Mouse (Mus musculus) right cerebral cortex, adult 2 months (tissue): ENCODE data around the gene Rapgef5.
"Not testable (repeated sequence)": the region's sequence is repeated elsewhere in the genome, so short reads cannot be mapped to it uniquely, and the experiment has no call there.

Experiments used
- DNase-seq, 2 experiments: peaks; one replicate each; pipeline ENCODE4 v3.0.0; 2021 to 2022; ENCODE audit warnings: low spot score in 2 of 2

Gene Rapgef5

DNA sequence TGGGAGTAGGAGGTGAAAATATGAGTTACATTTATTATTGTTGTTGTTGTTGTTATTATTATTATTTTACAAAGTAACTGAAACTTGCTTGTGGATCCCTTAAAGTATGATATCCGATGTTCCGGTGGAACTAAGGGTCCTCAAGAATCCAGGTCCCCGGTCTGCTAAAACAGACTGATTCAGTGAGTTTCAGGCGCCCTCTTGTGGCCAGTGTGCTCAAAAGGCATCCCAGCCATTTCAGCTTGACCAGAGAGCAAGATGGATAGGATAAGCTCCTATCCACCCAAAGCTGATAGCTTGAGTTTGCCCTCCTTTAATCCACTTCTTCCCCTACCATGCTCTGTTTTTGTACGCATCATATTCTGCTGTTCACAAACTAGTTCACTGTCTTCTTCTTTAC lies 252.8 kb downstream of the Rapgef5 start:
- DNase-seq, result peak; percentile 84 to 86

DNA sequence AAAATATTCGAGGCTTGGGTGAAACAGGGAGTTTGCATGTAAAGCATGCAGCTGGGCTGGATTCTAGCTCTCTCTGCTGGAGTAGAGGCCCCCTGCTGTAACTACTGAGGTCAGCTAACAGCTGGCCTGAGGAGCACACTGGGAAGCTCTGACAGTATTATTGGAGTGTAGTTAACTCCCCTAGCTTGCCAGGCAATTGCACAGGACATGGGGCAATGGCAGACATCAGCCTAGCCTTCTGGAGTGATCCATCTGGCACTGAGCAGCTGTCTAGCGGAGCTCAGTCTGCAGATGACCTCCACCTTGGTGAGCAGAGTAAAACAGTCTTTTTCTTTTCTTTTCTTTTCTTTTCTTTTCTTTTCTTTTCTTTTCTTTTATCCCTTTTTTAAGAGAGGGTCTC lies 253.9 kb downstream of the Rapgef5 start:
- DNase-seq, result no peak

DNA sequence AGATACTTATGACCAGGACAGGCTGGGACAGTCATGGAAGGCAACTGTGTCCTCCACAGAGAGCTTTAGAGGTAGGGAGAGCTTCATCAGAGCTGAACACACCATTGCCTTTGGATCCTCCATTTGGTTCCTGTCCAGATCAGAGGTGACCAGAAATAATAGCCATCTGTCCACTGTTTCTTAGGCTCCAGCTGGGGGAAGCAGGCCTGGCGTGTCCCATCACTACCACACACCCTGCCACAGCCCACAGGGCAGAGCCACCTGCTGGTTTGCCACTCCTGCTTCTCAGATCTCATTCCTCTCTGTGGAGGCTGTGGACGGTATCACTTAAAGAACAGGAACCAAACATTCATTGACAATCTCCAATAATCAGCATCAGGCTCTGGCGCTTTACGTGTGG lies 254.9 kb downstream of the Rapgef5 start:
- no peak for DNase-seq

DNA sequence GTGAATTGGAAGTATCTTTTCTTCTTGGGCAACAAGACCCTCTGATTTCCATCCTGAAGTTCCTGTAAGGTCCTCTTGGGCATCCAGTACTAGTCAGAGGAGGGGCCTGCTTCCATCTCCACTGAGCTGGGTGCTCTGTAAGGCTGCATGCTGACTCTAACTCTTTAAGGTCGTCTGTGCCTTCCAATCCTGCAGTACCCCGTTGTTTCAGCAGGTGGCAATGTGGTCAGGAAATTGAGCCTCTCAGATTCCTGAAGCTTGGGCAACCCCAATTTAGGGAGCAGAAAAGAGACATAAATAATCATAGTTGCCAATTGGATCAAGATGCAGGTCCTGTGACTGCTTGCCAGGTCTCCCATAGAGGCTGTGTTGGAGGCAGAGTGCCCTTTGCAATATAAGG lies 256.4 kb downstream of the Rapgef5 start:
- DNase-seq, result peak; percentile 84 to 86

DNA sequence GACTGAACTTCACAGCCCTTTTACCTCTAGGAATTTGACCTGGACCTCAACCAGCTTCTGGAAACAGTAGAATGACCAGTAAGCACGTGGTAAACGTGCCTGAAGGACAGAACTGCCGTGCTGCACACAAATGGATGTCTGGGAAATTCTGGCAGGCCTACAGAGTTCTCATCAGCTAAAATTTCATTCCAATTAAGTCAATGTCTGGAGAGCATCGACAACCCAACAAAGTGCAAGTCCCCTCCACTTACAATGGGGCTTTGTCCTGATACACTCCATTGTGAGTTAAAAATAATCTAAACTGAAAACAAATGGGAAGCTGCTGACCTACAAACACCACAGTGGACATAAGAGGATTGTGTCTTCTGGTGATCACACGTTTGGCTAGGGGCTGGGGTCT lies 260.6 kb downstream of the Rapgef5 start:
- DNase-seq, result no peak

DNA sequence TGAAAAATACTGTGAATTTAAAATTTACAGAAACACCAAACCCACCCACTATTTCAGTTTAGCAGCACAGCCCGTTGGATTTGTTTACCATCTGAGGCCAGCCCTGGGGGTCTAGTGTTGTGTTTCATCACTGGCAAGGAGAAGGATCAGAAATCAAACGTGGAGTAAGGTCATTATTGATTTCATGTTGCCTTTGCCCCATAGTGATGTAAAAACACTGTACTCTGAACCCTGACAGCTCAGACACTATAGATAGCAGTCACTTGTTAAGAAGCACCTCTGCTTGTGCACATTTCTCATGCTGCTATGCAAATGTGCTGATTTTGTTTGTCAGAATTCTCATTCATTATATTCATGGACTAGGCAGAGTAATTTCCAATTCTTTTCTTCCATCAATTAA lies 265.1 kb downstream of the Rapgef5 start:
- DNase-seq, result no peak

DNA sequence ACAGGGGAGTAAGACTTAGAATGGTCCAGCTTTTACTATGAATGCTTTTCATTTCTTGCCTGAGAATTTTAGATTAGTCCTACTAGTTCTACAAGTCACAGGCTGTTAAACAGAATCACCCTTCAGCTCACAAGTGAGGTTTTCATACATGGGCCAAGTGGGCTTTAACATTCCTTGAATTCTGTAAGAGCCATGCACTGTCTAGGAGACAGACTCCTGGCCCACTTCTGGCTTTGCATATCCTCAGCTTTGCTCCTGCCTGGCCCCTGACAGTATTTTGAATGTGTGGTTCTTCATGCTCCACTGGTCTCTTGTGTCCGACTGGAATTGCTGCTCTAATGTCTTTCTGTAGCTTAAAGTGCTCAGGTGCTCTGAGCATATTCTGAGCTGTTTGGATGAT lies 267.1 kb downstream of the Rapgef5 start:
- DNase-seq, result no peak

DNA sequence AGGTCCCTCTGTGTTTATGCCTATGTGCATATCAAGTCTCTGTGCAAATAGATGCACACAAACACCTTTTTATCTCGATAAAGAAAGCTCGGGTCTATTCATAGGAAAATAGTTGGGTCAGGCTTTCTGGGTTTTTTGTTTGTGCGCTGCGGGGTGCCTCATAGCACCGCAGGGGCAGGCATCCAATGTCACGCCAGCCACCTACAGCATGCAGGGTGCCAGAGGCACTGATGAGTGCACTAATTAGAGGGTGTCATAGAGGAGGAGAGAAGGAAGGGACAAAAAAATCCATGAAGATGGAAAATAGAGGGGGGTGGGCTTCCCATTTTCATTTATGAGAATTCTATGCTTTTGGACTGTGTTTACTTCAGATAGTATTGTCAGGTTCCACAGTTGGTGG lies 270.3 kb downstream of the Rapgef5 start:
- DNase-seq, result no peak

DNA sequence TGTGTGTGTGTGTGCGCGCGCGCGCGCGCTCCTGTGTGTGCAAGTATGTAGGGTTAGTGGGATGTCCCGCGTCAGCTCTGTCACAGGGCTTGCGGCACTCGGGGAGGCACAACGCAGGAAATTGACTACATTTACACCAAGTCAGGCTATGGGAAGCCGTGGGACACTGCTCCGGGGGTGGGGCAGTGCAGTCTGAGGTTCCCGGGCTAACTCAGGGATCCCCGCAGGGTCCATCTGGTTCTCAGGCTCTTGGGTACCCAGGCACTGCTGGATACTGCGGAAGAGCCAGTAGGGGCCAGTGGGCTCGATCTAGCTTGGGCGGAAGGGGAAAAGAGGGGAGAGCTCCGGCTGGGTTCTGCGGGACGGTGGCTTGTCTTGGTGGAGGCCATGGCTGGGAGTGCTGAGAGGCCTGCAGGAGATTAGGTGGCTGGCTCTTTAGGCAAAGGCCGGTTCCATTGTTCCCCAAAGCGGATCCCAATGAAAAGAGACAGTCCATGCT lies 272.3 kb downstream of the Rapgef5 start:
- DNase-seq, result no peak

DNA sequence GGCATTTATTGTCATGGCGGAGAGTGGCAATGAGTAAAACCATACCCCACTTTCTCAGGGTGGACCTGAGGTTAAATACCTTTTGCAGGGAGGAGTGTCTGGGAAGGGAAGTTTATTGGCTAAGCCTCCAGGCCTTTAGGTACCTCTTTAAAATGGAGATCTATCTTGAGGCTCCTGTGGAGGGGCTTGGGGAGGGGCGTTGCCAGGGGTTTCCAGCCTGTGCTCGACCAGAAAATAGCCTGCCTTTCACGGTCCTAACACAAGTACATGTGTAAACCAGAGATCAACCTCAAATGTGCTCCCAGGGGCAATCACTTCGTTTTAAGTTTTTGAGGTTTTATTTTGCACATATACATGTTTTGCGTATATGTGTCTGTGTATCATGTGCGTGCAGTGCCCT lies 272.7 kb downstream of the Rapgef5 start:
- DNase-seq, result no peak

DNA sequence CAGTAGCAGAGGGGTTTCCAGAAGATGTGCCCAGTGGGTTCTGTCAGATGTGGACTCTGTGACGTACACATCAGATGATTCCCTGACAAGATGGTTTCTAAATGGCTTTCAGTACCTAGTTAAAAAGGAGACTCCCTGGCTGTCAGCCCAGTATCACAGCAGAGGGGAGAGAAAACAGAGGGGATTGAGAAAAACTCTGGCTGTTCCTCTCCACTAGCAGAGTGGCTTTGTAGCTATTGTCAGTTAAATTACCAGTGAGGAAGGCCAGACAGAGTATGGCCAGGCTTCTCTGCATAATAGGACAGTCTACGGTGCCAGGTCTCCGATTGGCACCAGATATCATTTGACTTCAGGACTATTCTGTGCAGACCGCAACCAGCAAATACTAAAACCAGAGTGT lies 279.0 kb downstream of the Rapgef5 start:
- DNase-seq, result no peak

DNA sequence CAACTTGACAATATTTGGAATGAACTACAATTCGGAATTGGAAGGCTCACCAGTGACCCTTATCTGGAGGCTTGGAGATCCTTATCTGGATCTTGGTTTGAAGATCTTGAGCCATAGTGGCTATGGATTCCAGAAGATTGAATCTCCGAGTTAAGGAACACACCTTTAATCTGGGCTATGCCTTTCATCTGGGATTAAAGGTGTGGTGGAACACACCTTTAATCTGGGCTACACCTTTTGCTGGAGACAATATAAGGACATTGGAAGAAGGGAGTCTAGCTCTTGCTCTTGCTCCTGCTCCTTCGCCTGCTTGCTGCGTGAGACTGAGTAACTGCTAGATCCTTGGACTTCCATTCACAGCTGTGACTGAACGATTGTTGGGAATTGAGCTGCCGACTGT lies 287.7 kb downstream of the Rapgef5 start, which contains the start of gene Cdca7l:
Gene Cdca7l (plus strand): TSS at position 301 of the 400 bp plus-strand sequence.
- not testable (repeated sequence) for DNase-seq

DNA sequence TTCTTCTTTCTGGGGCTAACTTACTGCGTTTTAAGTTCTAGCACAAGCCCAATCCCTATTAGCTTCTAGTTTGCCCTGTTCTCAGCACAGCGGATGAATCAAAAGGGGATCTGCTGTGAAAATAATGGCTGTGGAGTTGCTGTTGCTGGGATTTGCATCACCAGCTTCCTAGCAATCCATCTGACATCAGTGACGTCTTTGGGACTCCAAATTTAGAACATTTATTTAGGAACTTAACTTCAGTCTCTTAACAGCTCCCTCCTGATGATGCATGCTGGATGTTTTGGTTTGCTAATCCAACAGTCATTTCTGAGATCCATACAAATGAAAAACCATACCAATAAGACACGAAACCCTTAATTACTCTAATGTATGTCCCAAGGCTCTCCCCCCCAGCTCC lies 289.3 kb downstream of the Rapgef5 start:
- peak in 1 of 2 experiments; percentile 4 for DNase-seq

DNA sequence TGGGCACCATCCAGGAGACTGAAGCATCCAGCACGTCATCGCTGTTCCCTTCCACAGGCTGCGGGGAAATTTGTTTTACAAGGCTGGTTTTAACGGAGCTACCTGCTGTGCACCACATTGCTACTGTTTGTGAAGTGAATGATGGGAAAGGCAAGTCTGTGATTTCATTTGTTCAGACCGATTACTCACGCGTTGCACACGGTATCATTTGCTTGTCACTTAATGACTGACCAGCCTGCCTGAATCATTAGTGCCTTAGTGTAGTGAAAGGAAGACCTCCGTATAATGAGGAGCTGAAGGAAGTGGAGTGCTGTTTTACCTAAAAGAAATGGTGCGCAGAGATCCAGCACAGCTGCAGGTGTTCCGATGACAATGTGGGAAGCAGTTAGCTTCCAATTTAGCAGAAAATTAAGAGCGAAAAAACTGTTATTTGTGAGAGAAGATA lies 289.8 kb downstream of the Rapgef5 start:
- DNase-seq, result peak; percentile 13 to 33

DNA sequence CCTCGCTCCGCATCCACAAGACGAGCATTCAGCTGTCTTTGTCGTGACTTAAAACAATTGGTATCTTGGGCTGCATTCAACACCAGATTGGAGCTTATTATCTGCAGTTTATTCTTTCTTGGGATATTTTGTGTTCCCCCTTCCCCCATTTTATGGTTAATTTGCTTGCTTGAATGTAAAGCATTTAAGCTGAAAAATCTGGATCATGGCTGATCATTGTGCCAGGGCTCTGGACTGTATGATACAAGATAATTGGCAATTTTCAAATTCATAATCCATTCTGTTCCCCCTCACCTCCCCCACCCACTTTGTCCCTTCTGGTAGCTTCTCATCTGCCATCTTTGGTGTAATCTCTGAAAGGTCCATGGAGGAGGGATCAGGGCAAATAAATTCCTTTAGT lies 290.2 kb downstream of the Rapgef5 start:
- no peak for DNase-seq

DNA sequence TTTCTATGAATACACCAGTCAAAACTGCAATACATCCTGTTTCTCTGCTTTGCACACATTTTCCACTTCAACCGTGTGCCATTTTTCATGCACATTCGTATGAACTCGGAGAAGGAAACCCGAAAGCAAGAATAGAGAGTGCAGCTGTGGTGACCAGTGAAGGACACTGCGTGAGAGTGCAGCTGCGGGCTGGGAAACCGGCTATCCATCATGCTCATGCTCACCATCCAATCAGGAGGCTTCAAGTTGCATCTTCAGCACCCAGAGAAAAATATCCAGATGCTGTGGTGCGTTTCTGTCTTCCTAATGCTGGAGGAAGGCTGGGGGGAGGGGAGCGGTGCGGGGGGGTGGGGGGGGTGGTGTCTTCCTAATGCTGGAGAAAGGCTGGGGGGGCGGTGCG lies 291.4 kb downstream of the Rapgef5 start:
- DNase-seq, result peak in 1 of 2 experiments; percentile 10

DNA sequence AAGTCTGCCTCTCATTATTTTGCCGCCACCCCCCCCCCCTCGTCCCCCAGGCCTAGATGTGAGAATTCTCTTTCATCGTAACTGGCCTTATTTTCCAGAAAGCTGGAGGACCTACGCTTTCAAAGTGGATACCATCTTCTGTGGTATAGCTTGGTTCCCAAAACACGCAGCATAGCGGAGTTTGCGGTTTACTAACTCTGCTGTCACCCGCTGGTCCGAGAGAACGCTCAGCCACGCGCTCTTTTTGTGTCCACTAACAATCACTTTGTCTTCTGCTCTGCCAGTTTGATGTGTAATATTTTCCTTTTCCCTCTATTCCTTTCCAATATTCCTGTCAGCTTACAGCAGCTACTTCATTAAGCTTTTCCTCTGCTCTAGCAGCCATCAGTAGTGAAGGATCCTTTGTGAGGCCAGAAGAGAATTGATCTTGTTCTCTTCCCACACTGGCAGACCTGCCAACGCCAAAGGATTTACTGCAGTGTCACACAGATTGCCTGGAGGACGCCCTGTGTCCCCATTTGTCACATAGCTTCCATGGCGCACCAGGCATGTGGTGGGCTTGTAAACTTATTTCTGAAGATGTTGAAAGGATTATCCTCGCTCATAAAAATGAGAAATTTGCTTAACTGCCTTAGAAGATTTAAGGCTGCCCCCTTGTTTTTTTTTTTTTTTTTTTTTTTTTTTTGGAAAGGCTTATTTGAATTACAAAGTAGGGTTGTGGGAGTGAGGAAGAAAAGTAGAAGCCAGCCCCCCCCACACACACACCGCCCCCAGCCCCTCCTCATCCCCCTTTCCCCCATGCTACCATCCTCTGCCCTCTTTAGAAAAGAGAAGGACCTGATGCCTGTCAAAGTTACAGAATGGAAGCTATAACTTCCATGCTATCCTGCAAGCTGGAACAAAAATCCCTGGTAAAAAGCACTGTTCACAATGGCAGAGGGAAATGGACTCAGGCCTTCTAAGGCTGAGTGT lies 292.4 kb downstream of the Rapgef5 start:
- DNase-seq, result no peak
